Mouse (Mus musculus) brown adipose tissue, adult 24 weeks (tissue): ENCODE results near the gene Inpp5k. TPM values are rescaled to one million over a fixed set of nuclear protein-coding genes. Genes with fewer than 3 reads are reported as not detected.

Experiments
- H3K27ac ChIP-seq: fragments of 200-500 bp; replicated peaks from 2 replicates; pipeline ENCODE4 v1.5.1; 2012; ENCODE audit warnings: low read depth, mild to moderate bottlenecking, low read length
- H3K4me1 ChIP-seq: fragments of 200-500 bp; 2 replicates; pipeline ENCODE4 v1.6.1; 2012; ENCODE audit warnings: low read length, mixed read lengths; ENCODE audit not compliant: control insufficient read depth, insufficient read depth, insufficient read length
- H3K4me3 ChIP-seq: fragments of 200-500 bp; 2 replicates; pipeline ENCODE4 v1.5.1; 2012; ENCODE audit warnings: low read depth, mild to moderate bottlenecking, low read length, moderate library complexity; ENCODE audit not compliant: insufficient read depth
- polyA plus RNA-seq: library from polyadenylated mRNA; stranded (reverse); fragments of >200 nt; gene quantifications from 2 replicates; pipeline ENCODE4 v1.2.4, GENCODE M21; 2012; ENCODE audit not compliant: missing spikeins, insufficient read depth, insufficient read length

Gene Inpp5k
- polyA plus RNA-seq, 1 experiment = 24.1 TPM

GRCm38 (mm10) chr11:75655621-75656545 lies 25.1 kb downstream of the Inpp5k start:
- H3K27ac ChIP-seq = peak overlapping the region; percentile 97
- H3K4me3 ChIP-seq = peak overlapping the region; percentile 86
- peaks cover 33% of the 10 kb centered on the region for H3K4me1 ChIP-seq

- H3K4me1 ChIP-seq = peaks cover 33% of the 10 kb centered on the region
- H3K27ac ChIP-seq = peak overlapping the region; percentile 97
- H3K4me3 ChIP-seq = peak overlapping the region; percentile 86
These were observed 26.1 kb downstream of the Inpp5k start for GRCm38 (mm10) chr11:75656621-75657590.

GRCm38 (mm10) chr11:75657841-75658240 lies 27.1 kb downstream of the Inpp5k start:
- Histone ChIP-seq H3K4me1 (peaks cover 26% of the 10 kb centered on the region), H3K27ac (no peak overlapping the region; the same call in 1 of the 2 replicates), H3K4me3 (no peak overlapping the region)

- H3K4me3 ChIP-seq = no peak overlapping the region
- H3K4me1 ChIP-seq = peaks cover 23% of the 10 kb centered on the region
- H3K27ac ChIP-seq = peak overlapping the region; percentile 82
These were observed 27.5 kb downstream of the Inpp5k start for GRCm38 (mm10) chr11:75658311-75658710.

- H3K4me1 ChIP-seq = peaks cover 23% of the 10 kb centered on the region
- no peak overlapping the region for H3K4me3 ChIP-seq
- peak overlapping the region; percentile 82 for H3K27ac ChIP-seq
These were observed 28.4 kb downstream of the Inpp5k start for GRCm38 (mm10) chr11:75658996-75659750.

GRCm38 (mm10) chr11:75660081-75660590 lies 29.3 kb downstream of the Inpp5k start:
- H3K4me3 ChIP-seq = no peak overlapping the region
- H3K4me1 ChIP-seq = peaks cover 14% of the 10 kb centered on the region
- H3K27ac ChIP-seq = peak overlapping the region; percentile 28

GRCm38 (mm10) chr11:75660941-75661800 lies 30.4 kb downstream of the Inpp5k start:
- Histone ChIP-seq H3K4me3 (no peak overlapping the region), H3K27ac (no peak overlapping the region), H3K4me1 (peaks cover 13% of the 10 kb centered on the region)

- H3K4me3 ChIP-seq = no peak overlapping the region
- H3K27ac ChIP-seq = no peak overlapping the region
- peaks cover 9% of the 10 kb centered on the region; the same call in 1 of the 2 replicates for H3K4me1 ChIP-seq
These were observed 31.3 kb downstream of the Inpp5k start for GRCm38 (mm10) chr11:75662131-75662530.

- H3K4me3 ChIP-seq = no peak overlapping the region
- H3K4me1 ChIP-seq = no peaks in the 10 kb centered on the region
- no peak overlapping the region for H3K27ac ChIP-seq
These were observed 35.5 kb downstream of the Inpp5k start for GRCm38 (mm10) chr11:75666296-75666695.

GRCm38 (mm10) chr11:75668621-75669020 lies 37.8 kb downstream of the Inpp5k start:
- H3K27ac ChIP-seq = no peak overlapping the region
- H3K4me3 ChIP-seq = no peak overlapping the region
- no peaks in the 10 kb centered on the region for H3K4me1 ChIP-seq

- no peak overlapping the region for H3K4me3 ChIP-seq
- H3K4me1 ChIP-seq = no peaks in the 10 kb centered on the region
- no peak overlapping the region for H3K27ac ChIP-seq
These were observed 38.5 kb downstream of the Inpp5k start for GRCm38 (mm10) chr11:75669176-75669852.

GRCm38 (mm10) chr11:75669853-75670200 lies 39.0 kb downstream of the Inpp5k start:
- H3K4me1 ChIP-seq = no peaks in the 10 kb centered on the region

GRCm38 (mm10) chr11:75671426-75672180 lies 40.8 kb downstream of the Inpp5k start:
- Histone ChIP-seq H3K4me3 (no peak overlapping the region), H3K27ac (no peak overlapping the region), H3K4me1 (no peaks in the 10 kb centered on the region)

More at GRCm38 (mm10) chr11:75669853-75670200, 39.0 kb downstream of the Inpp5k start:
- Histone ChIP-seq H3K4me3 (no peak overlapping the region), H3K27ac (no peak overlapping the region)
